ENCODE assay signal across 17 mouse cellular contexts in genomic region chr16:55939703-55940102, GRCm38 (mm10). TPM values are rescaled to one million over a fixed set of nuclear protein-coding genes. Genes with fewer than 3 reads are reported as not detected.
DNase-seq lines count a peak whose midpoint lies in the region; ATAC-seq lines count a peak whose summit lies in the region.
"Had no signal": no experiment of that assay in that cellular context is flagged by ENCODE, and none has a peak within 500 bp of the region (broad histone marks: within the 10 kb centered on the region; RNA-seq: fewer than 3 reads in every experiment).

No protein-coding gene starts in this region.

- ATAC-seq in intestine, embryonic 16.5 days: peak; percentile 71
- ATAC-seq in liver, embryonic 15.5 days (ENCODE audit: insufficient read depth): 0 out of 2 replicates have a peak, but pooled peaks have one; percentile 41
- no peak for ATAC-seq in forebrain, embryonic 16.5 days
- ATAC-seq: forebrain, embryonic 13.5 days; midbrain, embryonic 13.5 days had no signal

- WGBS in intestine, embryonic 16.5 days: 77% methylated on average over 6 of the region's 6 CpGs
- 67% methylated on average over 6 of the region's 6 CpGs for WGBS in liver, embryonic 15.5 days (ENCODE audit: insufficient replicate concordance)
- WGBS in forebrain, embryonic 16.5 days: 80% methylated on average over 6 of the region's 6 CpGs

- H3K27me3 ChIP-seq in intestine, embryonic 16.5 days (replicated peaks; ENCODE audit: control insufficient read depth, insufficient read depth, low read length): no peaks in the 10 kb centered on the region
- H3K27me3 ChIP-seq in liver, embryonic 15.5 days: no peaks in the 10 kb centered on the region
- no peaks in the 10 kb centered on the region for H3K27me3 ChIP-seq in forebrain, embryonic 16.5 days (replicated peaks; ENCODE audit: control insufficient read depth, insufficient read depth, low read length)
- H3K27me3 ChIP-seq: CH12.LX; forebrain, embryonic 13.5 days; limb, embryonic 12.5 days; midbrain, embryonic 13.5 days had no signal

- H3K4me2 ChIP-seq in intestine, embryonic 16.5 days (ENCODE audit: low read depth, low read length): no peak overlapping the region
- H3K4me2 ChIP-seq in liver, embryonic 15.5 days: no peak overlapping the region
- no peak overlapping the region for H3K4me2 ChIP-seq in forebrain, embryonic 16.5 days (ENCODE audit: low read length)
- H3K4me2 ChIP-seq: forebrain, embryonic 13.5 days; limb, embryonic 12.5 days; midbrain, embryonic 13.5 days had no signal

- no peaks in the 10 kb centered on the region for H3K9me3 ChIP-seq in intestine, embryonic 16.5 days (ENCODE audit: control insufficient read depth, low read length)
- H3K9me3 ChIP-seq in liver, embryonic 15.5 days (replicated peaks): no peaks in the 10 kb centered on the region
- H3K9me3 ChIP-seq in forebrain, embryonic 16.5 days (ENCODE audit: control insufficient read depth, low read length): no peaks in the 10 kb centered on the region
- H3K9me3 ChIP-seq: forebrain, embryonic 13.5 days; heart, embryonic 10.5 days; limb, embryonic 12.5 days; midbrain, embryonic 13.5 days had no signal

- no peaks in the 10 kb centered on the region for H3K36me3 ChIP-seq in intestine, embryonic 16.5 days (ENCODE audit: control insufficient read depth, insufficient read depth, low read length)
- no peaks in the 10 kb centered on the region for H3K36me3 ChIP-seq in liver, embryonic 15.5 days (replicated peaks)
- no peaks in the 10 kb centered on the region for H3K36me3 ChIP-seq in forebrain, embryonic 16.5 days (ENCODE audit: control insufficient read depth, insufficient read depth)
- H3K36me3 ChIP-seq: heart, embryonic 10.5 days; limb, embryonic 12.5 days; midbrain, embryonic 13.5 days had no signal

- H3K4me1 ChIP-seq in intestine, embryonic 16.5 days (ENCODE audit: control insufficient read depth, insufficient read depth, low read length): no peaks in the 10 kb centered on the region
- 0 out of 2 replicates have a peak, but pooled peaks cover 3% of the 10 kb centered on the region for H3K4me1 ChIP-seq in liver, embryonic 15.5 days (replicated peaks)
- H3K4me1 ChIP-seq in forebrain, embryonic 16.5 days (replicated peaks; ENCODE audit: control insufficient read depth, insufficient read depth, low read length): peaks cover 2% of the 10 kb centered on the region; the same call in 1 of the 2 replicates
- H3K4me1 ChIP-seq: forebrain, embryonic 13.5 days; heart, embryonic 10.5 days; limb, embryonic 12.5 days; midbrain, embryonic 13.5 days had no signal

- H3K4me3 ChIP-seq in intestine, embryonic 16.5 days (ENCODE audit: low read length): no peak overlapping the region
- H3K4me3 ChIP-seq in liver, embryonic 15.5 days (replicated peaks): no peak overlapping the region
- no peak overlapping the region for H3K4me3 ChIP-seq in forebrain, embryonic 16.5 days (replicated peaks; ENCODE audit: low read length)
- H3K4me3 ChIP-seq: forebrain, embryonic 13.5 days; gastrocnemius, adult 2 months; heart, embryonic 10.5 days; limb, embryonic 12.5 days; midbrain, embryonic 13.5 days had no signal

- no peak overlapping the region for H3K9ac ChIP-seq in intestine, embryonic 16.5 days (ENCODE audit: low read depth, low read length)
- H3K9ac ChIP-seq in liver, embryonic 15.5 days: no peak overlapping the region
- no peak overlapping the region for H3K9ac ChIP-seq in forebrain, embryonic 16.5 days (replicated peaks; ENCODE audit: low read depth, low read length)
- H3K9ac ChIP-seq: forebrain, embryonic 13.5 days; limb, embryonic 12.5 days; midbrain, embryonic 13.5 days had no signal

- H3K27ac ChIP-seq in intestine, embryonic 16.5 days (ENCODE audit: low read length): no peak overlapping the region
- H3K27ac ChIP-seq in liver, embryonic 15.5 days (replicated peaks): no peak overlapping the region
- no peak overlapping the region for H3K27ac ChIP-seq in forebrain, embryonic 16.5 days (ENCODE audit: low read length)
- H3K27ac ChIP-seq: forebrain, embryonic 13.5 days; gastrocnemius, adult 2 months; heart, embryonic 10.5 days; limb, embryonic 12.5 days; midbrain, embryonic 13.5 days had no signal

- DNase-seq in kidney, adult 9 months: peak; percentile 46
- peak; percentile 73 for DNase-seq in thymus, postnatal 14 days
- DNase-seq in heart, adult 18-20 months: no peak
- DNase-seq in spleen, postnatal 36 days (ENCODE audit: low spot score in 2 of 2): no peak
- DNase-seq: cerebellum, adult 11-12 months; gastrocnemius, adult 2 months; layer of hippocampus, postnatal 36 days; lung, postnatal 14 days; right cerebral cortex, postnatal 25 days had no signal

RNA-seq across cellular contexts. Expression of gene Cep97, which starts 5.0 kb away (rescaled TPM):
- polyA plus RNA-seq in intestine, embryonic 16.5 days (2015; fragmentation: Nextera tagmentation; extraction: Ambion mirVana): 4.7 and 5.8 TPM in 2 replicates
- 3.5 and 3.9 TPM in 2 replicates for polyA plus RNA-seq in liver, embryonic 15.5 days (2015; fragmentation: Nextera tagmentation; extraction: Ambion mirVana)
- 1 to 10 TPM; 3.9 to 4.8 TPM for total RNA-seq in heart, adult 18-20 months (2021)
- polyA plus RNA-seq in forebrain, embryonic 16.5 days (2015; fragmentation: Nextera tagmentation; extraction: Ambion mirVana): 17.5 and 19.4 TPM in 2 replicates

RNA-seq across cellular contexts. Expression of gene Rpl24, which starts 26.4 kb away (rescaled TPM):
- polyA plus RNA-seq in intestine, embryonic 16.5 days (2015; fragmentation: Nextera tagmentation; extraction: Ambion mirVana): 606 and 662 TPM in 2 replicates
- polyA plus RNA-seq in liver, embryonic 15.5 days (2015; fragmentation: Nextera tagmentation; extraction: Ambion mirVana): 281 and 346 TPM in 2 replicates
- total RNA-seq in heart, adult 18-20 months (2021): 100 to 1,000 TPM; 538 to 568 TPM
- polyA plus RNA-seq in forebrain, embryonic 16.5 days (2015; fragmentation: Nextera tagmentation; extraction: Ambion mirVana): 484 and 499 TPM in 2 replicates

RNA-seq across cellular contexts. Expression of gene Zbtb11, which starts 34.0 kb away (rescaled TPM):
- 12.0 and 12.7 TPM in 2 replicates for polyA plus RNA-seq in intestine, embryonic 16.5 days (2015; fragmentation: Nextera tagmentation; extraction: Ambion mirVana)
- polyA plus RNA-seq in liver, embryonic 15.5 days (2015; fragmentation: Nextera tagmentation; extraction: Ambion mirVana): 8.7 and 10.1 TPM in 2 replicates
- total RNA-seq in heart, adult 18-20 months (2021): 10 to 100 TPM; 12.3 to 12.5 TPM
- 22.4 and 25.1 TPM in 2 replicates for polyA plus RNA-seq in forebrain, embryonic 16.5 days (2015; fragmentation: Nextera tagmentation; extraction: Ambion mirVana)

RNA-seq across cellular contexts. Expression of gene Nxpe3, which starts 44.6 kb away (rescaled TPM):
- polyA plus RNA-seq in intestine, embryonic 16.5 days (2015; fragmentation: Nextera tagmentation; extraction: Ambion mirVana): 1.5 and 1.7 TPM in 2 replicates
- 0.43 and 0.44 TPM in 2 replicates for polyA plus RNA-seq in liver, embryonic 15.5 days (2015; fragmentation: Nextera tagmentation; extraction: Ambion mirVana)
- total RNA-seq in heart, adult 18-20 months (2021): under 1 TPM; 0.40 to 0.93 TPM
- 1.7 and 2.1 TPM in 2 replicates for polyA plus RNA-seq in forebrain, embryonic 16.5 days (2015; fragmentation: Nextera tagmentation; extraction: Ambion mirVana)

Comparison
In these comparisons a context has a peak if more than half of its experiments do, and no peak if none do; other contexts are left out.
1. DNase-seq: peak in kidney, adult 9 months (single experiment) and thymus, postnatal 14 days (single experiment); none in heart, adult 18-20 months (0 of 2) and spleen, postnatal 36 days (0 of 2).